Mouse (Mus musculus) liver, adult 2 months (tissue): ENCODE measurements around the gene Ankle1.

Experiments
- CTCF ChIP-seq: fragments of 200-500 bp; IDR thresholded peaks from 2 replicates; pipeline ENCODE4 v1.5.1; 2011; ENCODE audit warnings: low read depth, low read length, control low read depth
- POLR2A ChIP-seq: fragments of 200-500 bp; IDR thresholded peaks from 2 replicates; pipeline ENCODE4 v1.6.1; 2011; ENCODE audit warnings: low read length, control low read depth; ENCODE audit not compliant: insufficient read depth; ENCODE audit errors: extremely low read depth

DNA sequence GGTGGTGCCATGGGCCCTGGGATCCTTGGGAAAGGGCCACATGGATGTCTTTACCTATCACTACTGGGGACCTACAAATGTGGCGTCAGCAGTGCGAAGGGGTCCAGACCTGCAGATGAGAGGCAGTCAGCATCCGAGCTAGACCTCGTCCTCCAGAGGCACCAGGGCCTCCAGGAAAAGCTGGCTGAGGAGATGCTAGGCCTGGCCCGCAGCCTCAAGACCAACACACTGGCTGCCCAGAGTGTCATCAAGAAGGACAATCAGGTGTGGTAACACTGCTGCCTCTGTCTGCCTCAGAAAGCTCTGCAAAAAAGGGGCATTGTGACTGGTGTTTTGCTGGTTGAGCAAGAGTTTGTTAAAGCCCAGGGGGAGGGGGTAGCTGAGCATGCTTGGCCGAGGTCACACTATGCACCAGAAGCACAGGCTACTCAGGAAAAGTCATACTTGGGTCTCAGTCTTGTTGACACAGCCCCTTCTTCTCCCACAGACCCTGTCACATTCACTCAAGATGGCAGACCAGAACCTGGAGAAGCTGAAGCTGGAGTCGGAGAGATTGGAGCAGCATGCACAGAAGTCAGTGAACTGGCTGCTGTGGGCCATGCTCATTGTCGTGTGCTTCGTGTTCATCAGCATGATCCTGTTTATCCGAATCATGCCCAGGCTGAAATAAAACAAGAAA is 36.6 kb upstream of the Ankle1 start:
- TF ChIP-seq POLR2A (no peak), CTCF (no peak)
